Mouse (Mus musculus): ENCODE results near the gene Copb1. TPM values are rescaled to one million over a fixed set of nuclear protein-coding genes. Genes with fewer than 3 reads are reported as not detected.
"Not testable (repeated sequence)": the region's sequence is repeated elsewhere in the genome, so short reads cannot be mapped to it uniquely, and the experiment has no call there.

The Copb1 gene
- total and polyA plus RNA-seq, 3 experiments: 13.8 to 120 (median 110) TPM

DNA sequence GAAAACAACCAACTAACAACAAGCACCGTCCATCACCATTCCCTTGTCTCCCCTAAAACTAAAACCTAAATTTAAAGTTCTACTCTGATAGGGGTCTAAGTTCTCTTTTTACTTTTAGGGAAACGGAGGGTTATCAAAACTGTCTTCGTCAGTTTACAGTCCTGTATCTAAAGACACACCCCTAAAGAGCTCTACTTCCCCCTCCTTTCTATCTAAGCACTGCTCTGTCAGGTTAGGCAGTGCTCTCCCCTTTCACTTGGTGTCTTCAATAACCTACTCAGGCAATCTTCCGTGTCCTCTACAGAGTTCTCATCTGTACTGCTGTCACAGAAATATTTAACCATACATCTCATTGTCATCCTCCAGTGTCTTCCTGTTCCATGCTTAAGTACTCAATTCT is 34.1 kb downstream of the Copb1 start:
- no peak for DNase-seq

DNA sequence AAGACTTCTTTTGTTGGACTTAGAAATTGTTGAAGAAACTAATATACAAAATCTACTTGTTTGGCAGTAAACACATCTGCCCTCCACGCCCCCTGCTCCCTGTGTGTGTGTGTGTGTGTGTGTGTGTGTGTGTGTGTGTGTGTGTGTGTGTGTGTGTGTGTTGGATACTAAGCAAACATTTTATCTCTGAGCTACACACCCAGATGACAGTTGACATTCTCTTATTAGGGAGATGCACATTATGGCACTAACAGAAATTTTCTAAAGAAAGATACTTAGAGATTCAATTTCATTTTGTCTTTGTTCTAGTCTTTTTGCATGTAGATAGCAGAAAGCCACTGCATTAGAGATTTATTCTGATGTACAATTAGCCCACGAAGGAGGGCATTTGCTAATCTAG is 37.6 kb downstream of the Copb1 start:
- DNase-seq: no peak

DNA sequence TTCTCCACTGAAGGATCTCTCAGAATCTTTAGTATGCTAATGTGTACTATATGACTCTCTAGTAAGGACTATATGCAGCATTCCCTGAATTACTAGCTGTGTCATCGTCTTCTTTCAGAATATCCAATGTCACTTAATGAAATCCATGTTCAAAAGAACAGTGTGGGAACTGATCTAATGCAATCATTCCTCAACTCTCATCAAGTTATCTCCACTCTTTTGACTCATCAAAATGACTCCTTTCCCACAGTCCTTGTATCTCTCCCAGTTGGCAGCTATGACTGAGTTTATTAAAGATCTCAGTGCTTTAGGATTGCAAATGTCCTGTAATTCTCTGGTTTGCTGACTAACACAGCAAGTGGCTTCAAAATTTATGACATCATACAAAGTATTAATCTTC is 40.1 kb downstream of the Copb1 start:
- peak; percentile 35 for DNase-seq

DNA sequence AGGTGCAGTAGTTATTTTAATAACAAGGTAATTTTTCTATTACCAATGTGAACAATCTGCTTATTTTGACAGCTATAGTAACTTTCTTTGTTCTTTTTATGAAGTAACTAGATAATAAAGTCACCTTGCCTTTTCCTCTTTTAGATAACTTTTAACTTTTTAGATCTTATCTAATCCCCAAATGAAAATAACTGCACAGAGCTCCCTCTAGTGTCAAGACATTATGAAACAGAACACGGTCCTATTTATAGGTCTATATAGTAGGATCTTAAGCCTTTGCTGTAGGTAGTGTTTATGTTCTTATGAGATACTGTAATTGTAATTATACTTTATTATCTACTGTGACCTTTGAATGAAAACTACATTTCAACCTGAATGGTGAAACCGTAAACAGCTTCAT is 41.0 kb downstream of the Copb1 start:
- DNase-seq: no peak

DNA sequence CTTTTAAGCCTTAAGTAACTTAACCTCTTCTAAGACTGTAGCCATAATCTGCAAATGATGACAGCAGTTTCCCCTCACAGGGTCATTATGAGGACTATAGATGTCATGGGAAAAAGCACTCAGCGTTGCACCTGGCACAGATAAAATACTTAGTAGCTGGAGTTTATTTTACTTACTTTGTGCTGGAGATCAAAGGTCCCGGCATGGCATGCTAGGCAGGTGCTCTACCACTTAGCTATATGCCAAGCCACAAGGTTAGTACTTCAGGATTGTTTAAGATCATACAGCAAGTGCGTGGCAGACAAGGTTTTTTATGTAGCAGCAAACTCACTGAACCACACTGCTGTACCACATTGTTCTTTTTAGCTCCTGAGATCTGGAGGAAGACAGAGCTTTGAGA is 43.9 kb downstream of the Copb1 start:
- no peak for DNase-seq

DNA sequence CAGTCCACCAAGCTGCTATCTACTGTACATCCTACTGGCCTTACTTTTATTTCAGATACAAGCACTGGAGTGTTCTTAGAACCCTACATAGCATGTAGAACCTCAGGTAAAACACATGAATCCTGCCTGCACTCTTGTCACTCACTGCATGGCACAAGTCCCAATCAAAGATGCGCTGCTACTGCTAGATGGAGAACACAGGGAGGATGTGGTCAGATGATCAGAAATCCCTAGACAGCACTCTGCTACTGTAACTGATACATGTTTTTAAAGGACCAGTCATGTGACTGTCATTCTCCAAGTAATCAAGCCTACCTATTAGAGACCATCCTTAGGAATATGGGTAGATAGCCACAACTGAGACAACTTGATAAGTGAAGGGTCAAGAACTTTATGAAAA is 44.7 kb downstream of the Copb1 start:
- DNase-seq: no peak

DNA sequence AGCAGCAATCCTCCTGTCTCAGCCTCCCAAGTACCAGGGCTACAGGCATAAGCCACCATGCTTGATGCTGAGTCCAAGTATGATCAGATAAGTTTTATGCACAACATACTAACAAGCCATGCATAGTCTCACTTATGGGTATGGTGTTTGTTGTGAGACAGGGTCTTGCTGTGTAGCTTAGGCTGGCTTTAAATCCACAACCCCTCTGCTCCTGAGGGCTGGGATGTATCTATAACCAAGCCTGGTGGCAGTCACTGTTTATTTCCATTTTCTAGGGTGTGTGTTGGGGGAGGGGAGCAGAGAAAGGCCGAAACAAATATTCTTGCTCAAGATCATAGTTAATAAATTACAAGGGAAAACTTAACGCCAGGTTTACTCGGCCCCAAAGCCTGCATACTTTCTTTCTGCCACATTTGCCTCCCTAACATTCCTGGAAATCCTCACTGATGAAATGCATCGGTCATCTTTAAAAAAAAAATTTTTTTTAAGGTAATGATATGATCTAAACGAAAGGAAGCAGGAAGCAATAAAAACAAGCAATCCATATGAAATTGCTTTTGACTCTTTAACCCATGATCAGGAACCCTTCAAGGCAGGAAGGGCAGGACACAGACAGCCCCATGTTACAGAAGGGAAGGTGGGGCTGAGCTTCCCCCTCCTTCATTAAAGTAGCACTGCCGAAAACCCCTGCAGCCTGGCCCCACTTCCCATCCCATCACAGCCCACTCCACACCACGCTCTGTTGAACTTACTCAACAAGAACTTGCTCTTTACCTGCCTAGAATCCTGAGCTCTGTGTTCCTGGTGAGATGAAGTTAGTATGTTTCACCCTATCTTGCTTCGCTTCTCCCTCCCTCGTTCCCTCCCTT is 50.8 kb downstream of the Copb1 start:
- DNase-seq: no peak

DNA sequence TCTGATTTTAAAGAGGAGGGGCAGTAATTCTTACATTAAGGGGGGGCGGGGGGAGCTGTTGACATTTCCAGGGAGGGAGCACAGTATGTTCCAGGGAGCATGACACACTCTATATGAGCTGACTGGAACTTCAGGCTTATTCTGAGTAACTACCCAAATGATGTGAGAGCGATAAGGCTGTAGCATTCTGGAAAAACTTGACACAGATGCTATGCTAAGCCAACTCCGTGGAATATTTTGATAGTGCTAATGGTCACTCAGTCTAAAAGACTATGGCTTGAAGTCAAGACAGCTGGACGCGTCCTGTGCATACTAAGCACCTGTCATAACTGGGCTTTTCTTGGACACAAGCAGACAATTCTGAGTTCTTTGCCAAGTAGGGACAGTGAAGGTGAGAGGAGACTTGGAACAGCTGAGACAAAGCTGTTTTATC is 51.5 kb downstream of the Copb1 start:
- no peak for DNase-seq

DNA sequence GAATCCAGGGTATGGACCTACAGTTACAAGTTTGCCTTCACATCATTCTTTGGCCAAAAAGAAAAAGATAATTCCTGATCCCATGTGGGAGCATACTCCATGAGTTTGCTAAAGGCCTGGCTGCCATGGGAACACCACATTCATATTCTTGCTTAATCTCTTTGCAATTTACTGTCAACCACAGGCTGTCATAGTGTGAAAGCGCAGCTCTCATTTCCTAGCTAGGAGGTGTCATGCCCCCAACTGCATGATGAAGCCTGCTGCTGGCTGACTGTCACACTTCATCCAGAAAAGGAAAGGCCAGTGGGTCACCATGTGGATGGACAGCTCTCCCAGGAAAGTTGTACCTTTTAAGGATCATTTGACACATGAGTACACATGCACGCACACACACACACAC is 53.9 kb downstream of the Copb1 start:
- DNase-seq: no peak

DNA sequence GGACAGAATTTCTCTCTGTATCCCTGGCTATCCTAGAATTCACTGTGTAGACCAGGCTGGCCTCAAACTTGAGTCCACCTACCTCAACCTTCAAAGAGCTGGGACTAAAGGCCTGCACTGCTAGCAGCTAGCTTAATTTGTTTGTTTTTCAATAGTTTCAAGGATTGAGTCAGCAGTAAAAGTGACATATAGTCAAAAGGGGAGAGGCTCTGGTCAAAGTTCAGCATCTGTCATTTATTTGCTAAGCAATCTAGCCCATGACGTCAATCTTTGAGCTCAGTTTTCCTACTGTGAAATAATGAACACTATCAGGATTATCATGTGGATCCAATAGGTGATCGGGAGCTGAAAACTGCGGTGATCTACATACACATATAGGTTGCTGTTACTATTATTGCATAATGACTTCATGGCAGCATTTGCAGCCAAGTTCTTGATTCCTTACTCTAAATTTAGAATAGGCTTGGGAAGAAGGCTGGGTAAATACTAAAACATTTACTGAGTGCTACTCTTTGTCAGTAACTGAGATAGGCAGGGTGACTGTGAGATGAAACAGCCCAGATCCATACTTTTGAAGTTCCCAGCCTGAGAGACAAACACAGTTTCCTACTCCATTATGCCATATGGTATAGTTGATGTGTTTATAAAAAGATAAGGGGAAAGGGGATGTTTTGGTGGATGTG is 54.9 kb downstream of the Copb1 start:
- DNase-seq: no peak

DNA sequence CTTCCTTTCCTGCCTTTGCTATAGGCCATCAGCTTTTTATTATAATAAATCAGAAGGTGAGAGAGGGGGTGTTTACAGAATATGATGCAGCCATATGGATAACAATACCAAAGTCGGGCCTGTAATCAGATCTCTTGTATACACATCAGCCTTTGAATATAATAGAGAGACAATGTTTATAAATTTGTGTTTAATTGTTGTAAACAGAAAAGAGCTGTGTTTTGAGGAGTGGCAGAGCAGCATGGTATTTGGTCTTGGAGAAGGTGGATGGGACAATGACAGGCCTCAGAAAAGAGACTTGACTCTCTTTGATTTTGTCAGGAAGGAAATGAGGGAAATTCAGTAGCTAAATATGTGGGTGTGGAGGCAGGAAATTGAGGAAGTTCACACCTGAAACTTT is 56.3 kb downstream of the Copb1 start:
- no peak for DNase-seq

DNA sequence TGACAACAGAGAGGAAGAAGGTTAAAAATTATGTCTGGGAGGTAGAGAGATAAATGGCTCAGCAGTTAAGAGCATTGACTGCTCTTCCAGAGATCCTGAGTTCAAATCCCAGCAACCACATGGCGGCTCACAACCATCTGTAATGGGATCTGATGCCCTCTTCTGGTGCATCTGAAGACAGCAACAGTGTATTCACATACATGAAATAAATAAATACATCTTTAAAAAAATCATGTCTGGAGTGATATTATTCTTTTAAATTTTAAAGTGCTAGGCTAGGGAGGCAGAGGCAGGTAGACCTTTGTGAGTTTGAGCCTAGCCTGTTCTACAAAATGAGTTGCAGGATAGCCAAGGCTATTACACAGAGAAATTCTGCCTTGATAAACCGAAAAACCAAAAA is 57.9 kb downstream of the Copb1 start:
- DNase-seq: not testable (repeated sequence)

DNA sequence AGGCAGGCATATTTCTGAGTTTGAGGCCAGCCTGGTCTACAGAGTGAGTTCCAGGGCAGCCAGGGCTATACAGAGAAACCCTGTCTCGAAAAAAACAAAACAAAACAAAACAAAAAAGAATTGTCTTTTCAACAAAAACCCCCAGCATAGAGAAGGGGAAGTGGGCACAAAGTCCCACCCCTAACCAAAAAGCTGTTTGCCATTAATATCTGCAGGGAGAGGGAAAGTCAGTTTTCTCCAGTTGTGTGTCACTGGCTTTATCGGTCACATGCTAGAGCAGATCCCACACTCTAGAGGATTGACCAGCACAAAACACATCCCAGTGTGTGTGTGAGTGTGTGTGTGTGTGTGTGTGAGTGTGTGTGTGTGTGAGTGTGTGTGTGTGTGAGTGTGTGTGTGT is 59.7 kb downstream of the Copb1 start:
- not testable (repeated sequence) for DNase-seq

DNA sequence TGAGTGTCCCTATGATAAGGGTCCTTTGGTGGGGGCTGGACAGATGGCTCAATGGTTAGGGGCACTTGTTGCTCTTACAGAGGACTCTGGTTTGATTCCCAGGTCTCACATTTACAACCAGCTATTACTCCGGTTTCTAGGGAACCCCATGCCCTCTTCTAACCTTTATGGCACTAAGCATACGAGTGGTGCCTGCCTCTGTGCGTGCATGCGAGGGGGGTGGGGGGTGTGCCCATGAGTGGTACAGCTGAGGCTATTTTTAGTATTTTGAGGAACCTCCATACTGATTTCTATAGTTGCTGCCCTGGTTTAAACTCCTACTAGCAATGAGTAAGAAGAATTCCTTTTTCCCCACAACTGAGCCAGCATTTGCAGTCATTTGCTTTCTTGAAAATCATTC is 60.3 kb downstream of the Copb1 start:
- no peak for DNase-seq

DNA sequence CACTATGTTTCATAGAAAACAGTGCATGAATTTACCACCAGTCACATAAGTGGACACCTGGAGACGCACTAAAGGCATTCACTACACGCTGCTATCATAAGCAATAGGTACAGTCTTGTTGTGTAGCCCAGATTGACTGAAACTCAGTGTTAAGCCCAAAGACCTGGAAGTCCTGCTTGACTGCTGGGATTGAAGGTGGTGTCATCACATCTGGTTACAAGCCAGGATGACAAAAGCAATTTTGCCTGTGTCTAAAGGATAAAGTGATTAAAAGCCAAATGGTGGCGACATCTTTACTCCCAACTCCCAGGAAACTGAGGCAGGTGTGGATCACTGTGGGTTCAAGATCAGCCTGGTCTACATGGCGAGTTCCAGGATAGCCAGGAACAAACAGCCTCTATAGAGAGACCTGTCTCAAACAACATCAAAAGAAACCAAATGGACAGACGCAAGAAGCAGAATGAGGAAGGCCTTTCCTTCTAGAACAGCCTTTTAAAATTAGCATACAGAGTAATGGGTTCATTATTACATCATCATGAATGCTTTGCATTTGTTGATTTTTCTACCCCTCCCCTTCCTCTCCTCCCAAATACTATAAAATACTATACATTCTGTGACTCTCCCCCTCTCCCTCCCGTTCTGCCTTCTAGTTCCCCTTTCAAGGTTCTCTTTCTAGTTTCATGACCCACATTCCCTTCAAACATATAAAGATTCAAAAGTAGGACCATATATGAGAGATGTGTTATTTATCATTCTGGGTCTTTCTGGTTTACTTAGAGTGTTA is 61.0 kb downstream of the Copb1 start:
- DNase-seq: no peak

DNA sequence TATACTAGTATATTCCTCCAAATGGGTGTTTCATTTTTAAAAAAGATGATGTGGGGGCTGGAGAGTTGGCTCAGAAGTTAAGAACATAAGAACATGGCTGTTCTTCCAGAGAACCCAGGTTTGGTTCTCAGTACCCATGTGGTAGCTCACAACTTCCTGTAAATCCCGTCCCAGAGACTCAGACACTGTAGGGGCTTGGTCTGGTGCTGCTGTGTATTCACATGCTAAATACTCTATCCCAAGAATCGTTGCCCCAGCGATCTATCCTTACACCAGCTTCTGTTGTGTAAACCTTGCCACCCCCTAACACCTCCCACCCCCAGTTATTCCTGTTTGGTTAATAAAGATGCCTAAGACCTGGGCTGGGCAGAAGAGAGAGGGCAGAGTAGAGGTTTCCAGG is 61.9 kb downstream of the Copb1 start:
- no peak for DNase-seq

DNA sequence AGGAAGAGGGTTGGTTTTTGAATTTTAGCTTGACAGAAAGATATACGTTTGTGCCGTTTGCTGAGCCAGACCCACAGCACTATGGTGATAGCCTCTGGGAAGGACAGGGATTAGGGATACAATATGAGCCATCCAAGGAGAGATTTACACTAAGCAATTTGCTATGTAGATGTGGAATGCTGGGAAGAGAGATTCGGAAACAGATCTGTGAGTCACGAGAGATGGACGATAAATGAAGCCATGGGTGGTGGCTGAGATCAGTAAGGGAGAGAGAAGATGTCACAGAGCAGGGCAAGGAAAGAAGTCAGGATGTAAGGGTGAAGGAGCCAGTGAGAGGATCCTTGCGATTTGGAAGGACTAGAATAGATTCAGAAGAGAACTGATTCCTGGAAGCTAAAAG is 71.1 kb downstream of the Copb1 start:
- DNase-seq: no peak

DNA sequence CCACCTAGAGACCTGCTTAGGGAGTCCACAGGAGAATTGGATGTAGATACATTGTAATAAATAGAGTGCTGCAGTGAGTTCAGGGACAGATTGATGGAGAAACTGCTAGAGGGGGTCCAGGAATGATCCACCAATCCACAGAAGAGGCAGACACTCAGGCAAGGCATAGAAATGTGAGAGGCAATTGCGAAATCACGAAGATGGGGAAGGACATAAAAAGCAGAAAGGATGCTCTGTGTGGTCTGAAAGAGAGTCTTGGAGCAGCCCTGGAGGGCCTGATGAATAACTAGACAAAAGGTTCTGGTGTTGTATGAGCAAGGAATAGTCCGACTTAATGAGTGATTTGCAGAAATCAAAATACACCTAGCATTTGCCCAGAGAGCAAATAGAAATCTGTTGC is 71.8 kb downstream of the Copb1 start:
- no peak for DNase-seq

DNA sequence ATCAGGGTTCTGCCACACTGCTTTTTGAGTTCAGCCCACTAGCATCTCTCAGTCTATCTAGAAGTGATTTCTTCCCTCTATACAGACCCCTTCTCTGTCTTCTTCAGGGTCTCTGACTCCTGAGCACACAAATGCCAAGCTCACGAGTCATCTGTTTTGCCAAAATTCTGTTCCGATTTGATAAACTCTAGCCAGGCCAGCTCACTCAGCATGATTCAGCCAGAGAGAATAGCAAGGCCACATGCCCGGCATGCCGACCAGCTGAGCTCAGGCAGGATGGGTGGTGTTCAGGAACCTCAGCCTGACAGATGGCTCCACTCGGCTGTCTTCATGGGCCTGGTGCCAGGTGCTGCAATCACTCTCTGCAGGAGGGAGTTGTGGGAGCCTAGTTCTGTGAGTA is 73.1 kb downstream of the Copb1 start:
- peak; percentile 97 for DNase-seq

DNA sequence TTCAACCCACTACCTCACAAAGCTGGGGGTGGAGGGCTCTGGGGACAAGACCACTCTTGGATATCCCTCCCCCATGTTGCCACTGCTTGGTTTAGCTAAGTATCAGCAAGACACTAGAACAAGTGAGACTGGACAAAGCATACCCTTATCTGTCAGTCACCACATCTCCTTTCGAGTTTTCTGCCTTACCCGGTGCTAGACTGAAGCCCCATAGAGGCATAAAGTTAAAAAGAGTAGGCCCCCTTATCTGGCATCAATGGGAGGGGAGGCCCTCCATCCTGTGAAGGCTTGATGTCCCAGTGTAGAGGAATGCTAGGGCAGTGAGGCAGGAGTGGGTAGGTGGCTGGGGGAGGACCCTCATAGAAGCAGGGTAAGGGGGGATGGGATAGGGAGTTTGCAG is 77.9 kb downstream of the Copb1 start:
- no peak for DNase-seq

DNA sequence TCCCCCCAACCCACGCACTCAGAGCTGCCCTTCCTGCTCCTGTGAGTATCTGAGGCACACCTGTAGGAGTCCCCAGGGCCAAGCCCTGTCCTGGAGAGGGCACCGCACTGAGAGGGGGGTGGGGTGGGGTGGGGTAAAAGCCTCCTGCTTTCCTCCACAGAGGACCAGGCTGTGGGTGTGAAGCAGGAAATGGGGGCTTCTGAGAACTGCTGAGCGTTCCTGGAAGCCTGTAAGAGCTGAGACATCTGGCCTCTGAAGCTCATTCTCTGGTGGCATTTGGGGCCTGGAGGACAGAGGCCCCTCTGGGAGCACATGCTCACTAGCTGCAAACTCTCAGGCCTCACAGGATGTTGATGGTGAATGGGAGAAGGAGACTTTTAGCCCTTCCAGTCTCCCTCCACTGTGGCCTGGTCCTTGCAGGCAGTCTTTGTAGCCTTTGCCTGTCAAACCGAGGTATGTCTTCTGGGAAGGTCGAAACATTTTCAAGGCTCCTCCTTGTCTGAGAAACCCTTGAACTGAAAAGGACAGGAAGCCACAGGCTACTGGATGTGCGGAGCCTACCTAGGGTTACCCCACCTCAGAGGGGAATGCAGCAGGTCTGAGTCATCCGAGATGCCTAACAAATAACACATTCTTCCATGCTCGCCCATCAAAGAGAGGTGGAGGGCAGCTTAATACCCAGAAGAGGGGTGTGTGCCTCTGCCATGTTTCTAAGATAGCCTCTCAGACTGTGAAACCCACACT is 83.0 kb downstream of the Copb1 start:
- DNase-seq: no peak

DNA sequence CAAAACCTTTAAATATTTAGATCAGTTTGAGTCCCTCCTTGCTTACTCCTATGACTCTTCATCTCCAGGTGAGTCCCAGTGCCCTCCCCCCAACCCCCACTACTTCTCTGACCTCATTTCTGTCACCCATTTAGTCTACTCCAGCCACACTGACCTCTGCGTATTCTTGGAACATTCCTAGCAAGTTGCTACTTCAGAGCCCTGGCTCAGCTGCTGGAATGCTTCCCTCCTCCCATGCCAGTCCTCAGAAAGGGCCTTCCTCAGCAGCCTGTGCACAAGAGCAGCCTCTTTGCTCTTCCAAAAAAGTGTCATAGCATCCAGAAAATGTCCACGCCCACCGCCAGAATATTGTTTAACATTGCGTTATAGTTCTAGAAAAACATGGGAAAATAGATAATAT is 84.5 kb downstream of the Copb1 start:
- no peak for DNase-seq

Measured in adrenal gland, adult 2 months (tissue).